Mouse (Mus musculus) induced T-regulatory cell, adult 2 months (primary cell): ENCODE data around the gene Ccdc61.

Source experiments
- DNase-seq: peaks from one replicate; pipeline ENCODE4 v3.0.0-alpha.2; 2012; ENCODE audit warnings: low read depth

Gene Ccdc61

DNA sequence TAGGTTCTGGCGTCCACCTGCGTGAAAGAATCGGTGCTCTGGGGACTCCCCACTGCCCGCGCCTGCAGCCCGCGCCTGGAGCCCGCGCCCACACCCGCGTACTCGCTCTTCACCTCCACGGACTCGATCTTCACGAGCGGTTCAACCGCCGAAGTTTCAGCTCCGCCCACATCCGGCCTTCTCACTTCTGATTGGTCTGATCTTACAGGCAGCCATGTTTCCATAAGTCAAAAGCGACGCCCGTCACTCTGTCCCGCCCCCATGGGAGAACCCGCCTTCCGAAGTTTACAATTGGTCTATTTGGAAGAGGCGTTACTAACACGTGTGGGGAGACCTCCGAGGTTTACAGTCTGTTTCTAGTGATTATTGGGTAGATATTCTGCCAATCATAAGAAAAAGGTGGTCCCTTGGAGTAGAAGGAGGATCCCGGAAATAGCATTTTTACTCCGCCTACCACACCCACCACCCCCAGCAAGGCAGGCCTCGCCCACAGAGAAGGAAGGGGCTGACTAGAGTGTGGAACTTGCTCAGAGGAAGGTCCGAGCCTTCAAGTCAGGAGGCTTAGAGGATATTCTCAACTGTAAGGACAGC is at the start of gene Ccdc61:
TSS of gene Ccdc61 (minus strand) at position 175 of the 591 bp plus-strand sequence.
- DNase-seq: peak; percentile 100

- peak; percentile 26 for DNase-seq
Observed at GRCm38 (mm10) chr7:18959446-18959845, 49.2 kb upstream of the Ccdc61 start.

- DNase-seq: no peak
Observed at GRCm38 (mm10) chr7:18958384-18958766, 48.2 kb upstream of the Ccdc61 start.

GRCm38 (mm10) chr7:18957569-18958383 is 47.6 kb upstream of the Ccdc61 start:
- peak; percentile 38 for DNase-seq

DNA sequence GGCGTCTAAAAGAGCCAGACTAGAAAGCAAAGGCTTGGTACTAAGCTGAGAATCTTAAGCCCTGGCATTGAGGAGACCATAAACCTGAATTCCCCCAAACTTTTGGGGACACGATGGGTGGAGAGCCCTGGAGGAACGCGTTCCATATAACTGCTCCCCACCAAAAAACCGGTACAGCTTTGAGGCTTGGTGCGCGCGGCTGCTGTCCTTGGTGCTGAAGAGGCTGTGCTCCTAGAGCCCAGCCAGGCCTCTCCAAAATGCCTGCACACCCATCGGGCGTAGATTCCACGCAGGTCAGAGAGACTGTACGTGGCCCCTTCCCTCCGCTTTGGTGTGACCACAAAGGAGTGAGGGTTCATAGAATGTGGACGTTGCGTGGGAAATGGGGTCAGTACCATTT is 41.2 kb upstream of the Ccdc61 start:
- peak; percentile 66 for DNase-seq

DNA sequence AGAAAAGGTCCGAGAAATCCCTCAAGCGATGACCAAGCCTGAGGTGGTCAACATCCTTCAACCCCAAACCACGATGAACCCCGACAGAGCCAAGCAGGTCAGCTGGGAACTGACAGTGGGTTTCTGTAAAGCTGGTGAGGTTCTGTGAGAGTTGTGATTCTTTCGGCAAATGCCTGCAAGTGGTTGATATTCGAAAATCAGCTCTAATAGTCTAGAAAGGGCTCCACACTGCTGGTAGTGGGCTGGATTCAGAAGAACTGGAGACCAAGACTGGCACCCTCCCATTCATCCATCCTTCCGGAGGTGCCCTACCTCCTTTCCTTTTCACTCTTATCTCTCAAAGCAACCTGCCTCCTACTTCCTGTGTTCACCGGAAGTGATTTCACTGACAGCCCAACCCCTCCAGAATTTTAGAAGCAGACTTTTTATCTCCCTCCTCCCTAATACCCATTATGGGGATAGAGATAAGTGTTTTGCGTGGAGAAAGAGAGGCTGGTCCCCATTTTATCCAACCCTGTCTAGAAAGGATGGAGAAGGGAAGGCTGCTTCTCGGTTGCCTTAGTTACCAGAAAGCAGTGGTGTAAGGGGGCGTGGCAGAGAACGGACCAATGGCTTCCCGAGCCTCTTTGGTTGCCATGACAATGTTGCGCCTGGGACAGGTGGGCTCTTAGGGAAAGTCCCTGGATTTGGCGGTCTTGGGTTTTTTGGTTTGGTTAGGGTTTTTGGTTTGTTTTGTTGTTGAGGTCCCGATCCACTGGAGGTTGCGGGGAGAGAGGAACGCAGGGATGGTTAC is 40.5 kb upstream of the Ccdc61 start:
- peak; percentile 28 for DNase-seq

DNA sequence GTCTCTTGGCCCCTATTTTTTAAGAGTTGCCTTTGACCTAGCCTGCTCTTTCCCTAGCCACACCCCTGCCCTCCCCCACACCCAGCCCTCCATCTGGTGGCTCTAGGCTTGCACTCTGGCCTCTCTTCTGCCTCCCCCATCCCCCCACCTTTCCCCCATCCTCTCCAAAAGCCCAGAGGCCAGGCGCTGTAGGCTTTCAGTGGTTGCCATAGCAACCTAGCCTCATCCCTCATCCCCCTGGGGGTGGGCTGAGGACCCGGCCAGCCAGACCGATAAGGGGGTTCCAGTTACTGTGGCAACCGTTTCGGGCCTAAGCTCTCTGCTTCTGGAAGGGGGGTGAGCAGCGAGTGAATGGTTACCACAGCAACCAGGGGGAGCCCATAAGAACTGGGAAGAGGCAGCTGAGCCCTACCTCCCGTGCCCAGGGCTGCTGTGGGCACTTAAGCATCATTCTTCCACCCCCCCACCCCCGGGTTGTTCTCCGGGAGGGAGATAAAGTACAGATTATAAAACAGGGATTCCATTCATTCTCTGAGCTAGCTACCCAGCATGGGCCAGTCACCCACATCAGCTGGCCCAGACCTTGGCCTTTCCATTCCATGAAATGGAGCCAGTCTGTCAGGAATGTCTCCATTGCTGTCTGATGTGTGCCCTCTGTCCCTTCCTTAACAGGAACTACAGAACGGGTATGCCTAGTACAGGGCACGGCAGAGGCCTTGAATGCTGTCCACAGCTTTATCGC is 39.7 kb upstream of the Ccdc61 start:
- no peak for DNase-seq

GRCm38 (mm10) chr7:18948151-18948550 is 37.9 kb upstream of the Ccdc61 start:
- no peak for DNase-seq

- no peak for DNase-seq
Observed at GRCm38 (mm10) chr7:18942815-18943214, 32.6 kb upstream of the Ccdc61 start.

- no peak for DNase-seq
Observed at GRCm38 (mm10) chr7:18942376-18942775, 32.2 kb upstream of the Ccdc61 start.

- DNase-seq: no peak
Observed at GRCm38 (mm10) chr7:18927759-18928158, 17.5 kb upstream of the Ccdc61 start.

DNA sequence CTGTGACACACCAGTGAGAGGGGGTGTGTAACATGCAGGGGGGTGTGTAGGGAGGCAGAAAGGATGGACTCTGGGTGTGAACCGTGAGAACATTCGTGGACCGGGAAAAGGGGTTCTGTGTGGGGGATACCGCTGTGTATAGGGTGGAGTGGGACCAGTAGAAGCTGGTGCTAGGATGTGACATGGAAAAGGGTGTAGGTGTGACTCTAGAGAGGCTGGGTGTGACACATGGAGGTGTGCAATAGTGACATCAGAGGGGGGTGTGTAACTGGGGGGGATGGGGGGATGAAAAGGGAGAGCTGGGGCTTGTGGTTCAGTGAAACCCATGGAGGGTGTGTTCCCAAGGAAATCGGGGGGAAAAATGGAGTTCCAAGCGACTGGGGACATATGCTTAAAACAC is 16.7 kb upstream of the Ccdc61 start:
- DNase-seq: no peak

GRCm38 (mm10) chr7:18926041-18926790 is 16.0 kb upstream of the Ccdc61 start:
- DNase-seq: no peak

DNA sequence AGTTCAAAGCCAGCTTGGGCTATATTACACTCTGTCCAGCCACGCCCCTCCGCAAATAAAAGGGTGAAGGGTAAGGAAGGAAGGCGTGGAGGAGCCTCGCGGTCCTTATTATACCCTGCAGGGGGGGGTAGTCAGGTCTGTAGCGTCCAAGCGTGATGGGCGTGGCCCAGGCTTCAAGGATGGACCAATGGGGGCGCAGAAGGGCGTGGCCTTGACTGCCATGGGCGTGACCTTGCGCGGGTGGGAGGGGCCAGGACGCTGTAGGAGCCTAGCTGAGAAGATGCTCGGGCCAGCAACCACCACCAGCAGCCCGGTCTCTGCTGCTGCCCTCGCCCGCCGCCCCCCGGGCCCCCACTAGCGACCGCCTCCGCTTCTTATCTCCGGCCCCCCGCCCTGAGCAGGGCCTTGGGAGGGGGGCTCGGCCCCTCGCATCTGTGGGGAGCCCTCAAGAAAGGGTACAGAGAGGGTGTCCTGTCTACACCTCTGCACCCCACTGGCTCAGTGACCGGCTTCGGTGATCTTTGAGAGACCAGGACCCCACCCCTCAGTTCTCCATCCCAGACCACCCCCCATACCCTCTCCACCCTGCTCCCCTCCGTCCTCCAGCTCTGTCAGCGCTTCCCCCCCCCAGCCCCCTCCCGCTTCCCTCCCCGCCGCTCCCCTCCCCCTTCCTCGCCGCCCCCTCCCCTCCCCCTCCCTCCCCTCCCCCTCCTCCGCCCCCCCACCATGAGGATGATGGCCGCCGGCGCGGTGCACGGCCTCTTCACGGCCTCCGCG is 15.1 kb upstream of the Ccdc61 start, which contains the start of gene Nova2:
TSS of gene Nova2 (plus strand) at position 727 of the 777 bp plus-strand sequence.
- peak; percentile 82 for DNase-seq

- no peak for DNase-seq
Observed at GRCm38 (mm10) chr7:18924321-18924720, 14.1 kb upstream of the Ccdc61 start.

DNA sequence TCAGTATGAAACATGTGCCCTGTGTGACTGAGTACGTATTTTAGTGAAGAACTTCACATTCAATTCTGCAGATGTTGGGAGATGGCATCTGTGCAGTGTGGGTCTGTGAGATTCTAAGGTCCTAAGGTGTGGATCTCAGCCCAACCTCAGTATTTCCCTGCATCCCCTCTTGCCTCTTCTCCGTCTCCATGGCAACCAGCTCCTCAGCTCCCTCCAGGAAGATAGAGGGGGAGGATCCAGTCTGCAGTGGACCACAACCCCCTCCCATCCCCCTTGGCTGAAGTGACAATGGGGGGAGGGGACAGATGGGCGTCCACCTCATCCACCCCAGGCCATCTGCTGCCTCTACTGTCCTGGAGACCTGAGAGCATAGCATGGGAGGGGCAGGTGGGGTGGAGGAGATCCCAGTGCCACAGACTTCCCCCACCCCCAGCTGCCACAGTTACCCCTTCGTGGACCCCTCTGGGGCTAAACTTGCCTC is 13.5 kb upstream of the Ccdc61 start:
- no peak for DNase-seq

DNA sequence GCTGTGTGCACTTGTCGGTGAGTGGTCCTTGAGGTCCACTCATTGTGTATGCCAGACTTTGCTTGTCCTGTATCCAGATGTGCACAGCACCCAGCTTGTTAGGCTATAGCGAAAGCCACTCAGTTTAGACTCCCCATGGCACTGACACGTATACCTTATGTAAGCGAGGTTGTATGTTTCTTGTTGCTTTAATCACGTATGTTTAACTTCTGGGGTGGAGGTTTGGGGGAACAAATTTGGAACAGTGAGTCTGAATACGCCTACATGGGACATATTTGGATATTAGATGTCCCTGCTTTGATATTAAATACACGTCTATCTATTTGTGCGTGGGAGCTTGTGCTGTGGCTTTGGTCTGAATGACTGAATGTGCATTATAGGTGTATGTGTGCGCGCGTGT is 13.1 kb upstream of the Ccdc61 start:
- no peak for DNase-seq

GRCm38 (mm10) chr7:18922807-18923206 is 12.6 kb upstream of the Ccdc61 start:
- no peak for DNase-seq

DNA sequence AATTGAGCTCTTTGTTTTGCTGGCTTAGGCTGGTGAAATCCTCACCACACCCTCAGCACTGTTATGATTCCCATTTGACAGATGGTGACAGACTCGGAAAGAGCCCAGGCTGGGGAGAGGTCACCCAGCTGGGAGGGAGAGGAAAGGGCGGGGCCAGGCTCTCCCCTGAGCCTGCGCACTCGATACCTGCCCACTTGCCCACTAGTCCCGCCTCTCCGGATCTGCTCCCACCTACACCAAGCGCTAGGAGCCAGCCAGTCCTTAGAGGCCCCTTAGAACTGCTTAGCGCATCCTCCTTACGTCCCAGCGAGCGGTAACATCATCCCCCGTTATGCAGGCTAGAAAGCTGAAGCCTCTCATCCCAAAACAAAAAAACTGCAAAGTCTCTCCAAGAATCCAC is 10.9 kb upstream of the Ccdc61 start:
- DNase-seq: peak; percentile 47

DNA sequence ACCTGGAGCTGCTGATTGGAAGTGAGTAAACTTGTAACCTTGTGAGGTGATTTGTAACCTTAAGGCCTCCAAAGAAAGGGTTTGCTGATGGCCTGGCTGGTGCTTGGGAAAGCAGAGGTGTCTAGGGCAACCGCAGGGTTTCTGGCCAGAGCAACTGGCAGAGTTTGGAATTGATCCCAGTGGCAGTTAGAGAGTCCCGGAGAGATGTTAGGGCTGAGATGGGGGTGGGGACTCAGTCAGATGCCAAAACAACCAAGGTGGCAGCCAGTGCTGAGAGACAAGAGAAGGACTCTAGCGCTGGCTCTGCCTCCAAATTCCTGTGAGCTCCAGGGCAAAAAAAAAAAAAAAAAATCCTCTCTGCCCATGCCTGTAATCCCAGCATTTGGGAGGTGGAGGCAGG is 7.7 kb upstream of the Ccdc61 start:
- DNase-seq: no peak
